ENCODE assay signal across 19 mouse cellular contexts in the genomic region with DNA sequence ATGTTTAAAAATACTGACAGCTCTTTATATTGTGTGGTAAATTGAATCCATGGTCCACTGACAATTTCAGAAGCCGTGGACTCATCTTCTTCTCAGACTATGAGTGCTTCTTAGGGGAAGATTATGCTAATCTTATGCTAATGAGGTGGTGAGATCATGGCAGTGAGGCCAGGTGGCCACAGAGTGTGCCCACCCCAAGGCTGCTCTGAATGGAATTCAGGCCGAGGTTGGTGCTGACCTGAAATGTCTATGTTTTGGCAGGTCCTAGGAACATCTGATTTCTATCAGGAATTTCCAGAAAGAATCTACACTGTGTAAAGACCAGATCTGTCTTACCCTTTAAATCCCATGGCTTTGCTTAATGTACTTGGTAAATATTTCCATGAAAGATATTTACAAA.
DNase-seq lines count a peak whose midpoint lies in the region; ATAC-seq and TF ChIP-seq lines count a peak whose summit lies in the region.
"Had no signal": no experiment of that assay in that cellular context is flagged by ENCODE, and none has a peak within 500 bp of the region (broad histone marks: within the 10 kb centered on the region; RNA-seq: fewer than 3 reads in every experiment).

No protein-coding gene starts in this region.

- intact Hi-C loops in gastrocnemius, adult 2 months (cut with DNase I), result loop anchor here (5.0 kb wide), 1 partner anchor 282 kb away; no protein-coding TSS in a partner anchor

- H3K27me3 ChIP-seq in midbrain, embryonic 12.5 days, result no peaks in the 10 kb centered on the region
- H3K27me3 ChIP-seq in stomach, postnatal 0 days (ENCODE audit: control insufficient read depth, insufficient read depth, low read length), result no peaks in the 10 kb centered on the region
- H3K27me3 ChIP-seq: intestine, embryonic 15.5 days; limb, embryonic 12.5 days had no signal

- peak overlapping the region; percentile 16 for H3K27ac ChIP-seq in gastrocnemius, adult 2 months
- H3K27ac ChIP-seq in midbrain, embryonic 12.5 days (replicated peaks), result no peak overlapping the region
- H3K27ac ChIP-seq in stomach, postnatal 0 days (replicated peaks), result no peak overlapping the region
- H3K27ac ChIP-seq: intestine, embryonic 15.5 days; limb, embryonic 12.5 days; liver, embryonic 15.5 days; macrophage had no signal

- no peak for TF ChIP-seq CTCF in gastrocnemius, adult 2 months (IDR thresholded peaks at IDR 0.05)
- no peak for TF ChIP-seq CTCF in stomach, postnatal 0 days (IDR thresholded peaks at IDR 0.05; ENCODE audit: low read depth)

- ATAC-seq in midbrain, embryonic 12.5 days (ENCODE audit: low FRiP score, low read depth), result peak; percentile 38; the same call in 1 of the 2 replicates
- ATAC-seq in stomach, postnatal 0 days (ENCODE audit: low FRiP score, low TSS enrichment), result peak; percentile 33; the same call in 1 of the 2 replicates
- ATAC-seq: activated CD4-positive, CD25-positive, alpha-beta regulatory T cell, adult 4 months; intestine, embryonic 15.5 days had no signal

- no peaks in the 10 kb centered on the region for H3K9me3 ChIP-seq in midbrain, embryonic 12.5 days
- no peaks in the 10 kb centered on the region for H3K9me3 ChIP-seq in stomach, postnatal 0 days (ENCODE audit: control insufficient read depth, low read length)
- H3K9me3 ChIP-seq: intestine, embryonic 15.5 days; limb, embryonic 12.5 days; liver, embryonic 15.5 days had no signal

- peaks cover 32% of the 10 kb centered on the region for H3K4me1 ChIP-seq in midbrain, embryonic 12.5 days
- no peaks in the 10 kb centered on the region for H3K4me1 ChIP-seq in stomach, postnatal 0 days (replicated peaks; ENCODE audit: control insufficient read depth, insufficient read depth)
- H3K4me1 ChIP-seq: liver, embryonic 15.5 days had no signal

- WGBS in midbrain, embryonic 12.5 days, result 19% methylated on average over 2 of the region's 2 CpGs
- 39% methylated on average over 2 of the region's 2 CpGs for WGBS in stomach, postnatal 0 days

- H3K9ac ChIP-seq in midbrain, embryonic 12.5 days (replicated peaks), result no peak overlapping the region
- H3K9ac ChIP-seq in stomach, postnatal 0 days (ENCODE audit: low read length), result no peak overlapping the region
- H3K9ac ChIP-seq: intestine, embryonic 15.5 days; limb, embryonic 12.5 days; liver, embryonic 15.5 days had no signal

- no peak overlapping the region for H3K4me3 ChIP-seq in gastrocnemius, adult 2 months
- H3K4me3 ChIP-seq in midbrain, embryonic 12.5 days, result no peak overlapping the region
- no peak overlapping the region for H3K4me3 ChIP-seq in stomach, postnatal 0 days (ENCODE audit: low read depth, low read length)
- H3K4me3 ChIP-seq: intestine, embryonic 15.5 days; limb, embryonic 12.5 days; liver, embryonic 15.5 days had no signal

- TF ChIP-seq EP300 in stomach, postnatal 0 days (optimal IDR thresholded peaks at IDR 0.05), result no peak

- no peak for DNase-seq in gastrocnemius, adult 2 months
- DNase-seq in gastrocnemius, postnatal 10 days, result no peak
- DNase-seq in retina, adult 2 months (ENCODE audit: low read depth, low spot score), result peak; percentile 20
- DNase-seq in retina, embryonic 14.5 days (ENCODE audit: low spot score), result no peak
- DNase-seq in stomach, postnatal 0 days (ENCODE audit: low spot score), result no peak
- no peak for DNase-seq in embryo, embryonic 10 days (ENCODE audit: low spot score)
- DNase-seq in right cerebral cortex, postnatal 25 days, result no peak
- DNase-seq: adrenal gland, postnatal 10 days; cerebellum, postnatal 36 days; gastrocnemius, postnatal 25 days; kidney, adult 9 months; kidney, postnatal 25 days; spleen, adult 18-20 months had no signal

- no peak overlapping the region for H3K4me2 ChIP-seq in midbrain, embryonic 12.5 days (replicated peaks)
- no peak overlapping the region for H3K4me2 ChIP-seq in stomach, postnatal 0 days (replicated peaks; ENCODE audit: low read depth)
- H3K4me2 ChIP-seq: intestine, embryonic 15.5 days; limb, embryonic 12.5 days; liver, embryonic 15.5 days had no signal

- H3K36me3 ChIP-seq in midbrain, embryonic 12.5 days, result no peaks in the 10 kb centered on the region
- no peaks in the 10 kb centered on the region for H3K36me3 ChIP-seq in stomach, postnatal 0 days (ENCODE audit: control insufficient read depth, insufficient read depth, low read length)
- H3K36me3 ChIP-seq: intestine, embryonic 15.5 days; limb, embryonic 12.5 days; liver, embryonic 15.5 days had no signal
